Mouse (Mus musculus) heart, postnatal 4 days (tissue): Measurements from ENCODE around the gene Sar1b. TPM values are rescaled to one million over a fixed set of nuclear protein-coding genes. Genes with fewer than 3 reads are reported as not detected.

Experiments
- DNase-seq: peaks from one replicate; pipeline ENCODE4 v3.0.0; 2021
- total RNA-seq, 2 experiments: library from RNA; stranded (reverse); gene quantifications; 2 replicates each; pipeline ENCODE4 v1.2.3; 2021

Sar1b gene
- total RNA-seq, 2 experiments from 2014 or later: 93.6 to 95.8 TPM

- DNase-seq: no peak
Observed at GRCm38 (mm10) chr11:51831962-51832909, 68.7 kb downstream of the Sar1b start.

- no peak for DNase-seq
Observed at GRCm38 (mm10) chr11:51832992-51833391, 69.5 kb downstream of the Sar1b start.

- no peak for DNase-seq
Observed at GRCm38 (mm10) chr11:51833393-51834066, 70.0 kb downstream of the Sar1b start.

GRCm38 (mm10) chr11:51834067-51834411, 70.6 kb downstream of the Sar1b start:
- DNase-seq: no peak

GRCm38 (mm10) chr11:51835598-51835997, 72.1 kb downstream of the Sar1b start:
- no peak for DNase-seq

GRCm38 (mm10) chr11:51836506-51836905, 73.0 kb downstream of the Sar1b start:
- no peak for DNase-seq

- DNase-seq: peak; percentile 29
Observed at GRCm38 (mm10) chr11:51837164-51838153, 74.0 kb downstream of the Sar1b start.

- no peak for DNase-seq
Observed at GRCm38 (mm10) chr11:51839106-51839505, 75.6 kb downstream of the Sar1b start.

GRCm38 (mm10) chr11:51839973-51840372, 76.5 kb downstream of the Sar1b start:
- no peak for DNase-seq

- no peak for DNase-seq
Observed at GRCm38 (mm10) chr11:51840657-51841056, 77.2 kb downstream of the Sar1b start.

- DNase-seq: no peak
Observed at GRCm38 (mm10) chr11:51841149-51841548, 77.7 kb downstream of the Sar1b start.

Other genes starting within 250 kb of the Sar1b start
- gene Phykpl, start 178.9 kb upstream of the Sar1b start, total RNA-seq: 10 to 100 TPM; 11.7 to 12.3 TPM
- gene Hnrnpab, start 156.8 kb upstream of the Sar1b start, total RNA-seq: 100 to 1,000 TPM; 366 to 372 TPM
- 10 to 100 TPM; 41.4 to 42.4 TPM for gene Nhp2, start 144.0 kb upstream of the Sar1b start, total RNA-seq
- 10 to 100 TPM; 24.3 to 27.4 TPM for gene Rmnd5b, start 127.8 kb upstream of the Sar1b start, total RNA-seq
- 10 to 100 TPM; 41.3 to 44.4 TPM for gene N4bp3, start 112.8 kb upstream of the Sar1b start, total RNA-seq
- gene D930048N14Rik, start 112.7 kb upstream of the Sar1b start, total RNA-seq: 1 to 10 TPM; 1.3 to 2.0 TPM
- gene 0610009B22Rik, start 74.8 kb upstream of the Sar1b start, total RNA-seq: 10 to 100 TPM; 23.0 to 23.6 TPM
- gene Sec24a, start 53 bp upstream of the Sar1b start, total RNA-seq: 10 to 100 TPM; 23.0 to 23.7 TPM
- gene Jade2, start 94.0 kb downstream of the Sar1b start, total RNA-seq: 1 to 10 TPM; 2.7 to 3.0 TPM
- 10 to 100 TPM; 25.4 to 30.7 TPM for gene Cdkn2aipnl, start 204.0 kb downstream of the Sar1b start, total RNA-seq
- gene Ube2b, start 237.1 kb downstream of the Sar1b start, total RNA-seq: 100 to 1,000 TPM; 137 to 153 TPM
- gene Cdkl3, start 240.5 kb downstream of the Sar1b start, total RNA-seq: 10 to 100 TPM in 1 of 2 experiments, 1 to 10 TPM in 1; 9.1 to 11.7 TPM